Mouse (Mus musculus) kidney, adult 8-10 months (tissue): ENCODE measurements around the gene Nipal3.
A peak's percentile ranks its signal among the peaks of the same experiment; 100 is the strongest.

Source experiments
- DNase-seq, 2 experiments: peaks; one replicate each; pipeline ENCODE4 v3.0.0; 2022

Gene Nipal3

GRCm38 (mm10) chr4:135501587-135501986, 6.7 kb upstream of the Nipal3 start:
- no peak for DNase-seq

- no peak for DNase-seq
Measured at GRCm38 (mm10) chr4:135499831-135500230, 5.0 kb upstream of the Nipal3 start.

DNA sequence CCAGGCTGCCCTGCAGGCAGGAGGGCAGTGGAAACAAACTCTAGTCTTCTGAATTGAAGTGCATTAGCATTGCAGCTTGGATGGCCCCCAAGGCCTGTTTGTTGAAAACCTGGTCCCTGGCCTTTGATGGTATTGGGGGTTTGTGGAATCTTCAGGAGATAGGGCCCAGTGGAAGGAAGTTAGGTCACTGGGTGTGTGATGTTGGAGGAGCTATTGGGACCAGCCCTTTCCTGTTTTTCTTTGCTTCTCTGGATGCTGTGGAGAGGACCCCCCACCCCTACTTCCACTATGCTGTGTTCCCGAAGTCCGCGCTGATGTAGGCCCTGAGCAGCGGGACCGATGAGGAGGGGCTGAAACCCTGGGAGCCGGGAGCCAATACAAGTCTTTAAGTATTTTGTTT, 3.3 kb upstream of the Nipal3 start:
- DNase-seq, result no peak

DNA sequence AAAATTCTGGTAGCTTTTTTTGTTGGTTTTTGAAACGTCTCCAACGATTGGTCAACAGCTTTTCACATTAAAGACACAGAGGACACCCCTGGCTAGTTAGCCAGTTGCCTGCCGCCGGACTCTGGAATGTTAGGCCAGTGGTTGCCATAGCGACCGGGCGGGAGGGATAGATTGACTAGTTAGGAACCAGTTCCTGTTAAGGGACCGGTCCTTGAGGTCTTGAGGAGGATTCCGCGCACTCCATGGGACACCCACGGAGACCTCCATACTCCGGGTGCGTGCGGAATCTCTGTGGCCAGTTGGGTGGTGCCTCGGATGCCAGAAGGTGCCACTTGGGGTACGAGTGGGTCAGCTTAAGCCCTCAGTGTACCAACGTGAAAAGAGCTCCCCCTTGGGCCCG, 972 bp upstream of the Nipal3 start:
- DNase-seq, result peak; percentile 90 to 91

- DNase-seq, result no peak
Measured at GRCm38 (mm10) chr4:135495397-135495791, 556 bp upstream of the Nipal3 start.

GRCm38 (mm10) chr4:135493691-135494520, 932 bp downstream of the Nipal3 start:
- DNase-seq, result peak; percentile 36 to 42

DNA sequence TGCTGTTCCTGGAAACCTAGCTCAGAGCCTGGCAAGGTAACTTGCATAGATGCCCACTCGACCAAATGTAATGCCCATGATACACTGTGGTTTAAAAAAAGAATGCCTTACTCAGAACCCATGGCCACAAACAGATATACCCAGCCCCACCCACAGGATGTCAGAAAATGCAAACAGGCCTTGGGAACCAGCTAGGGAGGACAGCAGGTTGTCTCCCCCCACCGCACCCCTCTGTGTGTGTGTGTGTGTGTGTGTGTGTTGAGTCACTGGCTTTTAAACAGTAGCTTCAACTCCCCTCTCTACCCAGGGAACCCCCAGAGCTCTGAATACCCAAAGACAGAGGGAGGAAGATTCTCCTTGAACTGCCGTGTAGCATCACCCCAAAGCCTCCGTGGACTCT, 1.6 kb downstream of the Nipal3 start:
- no peak for DNase-seq

GRCm38 (mm10) chr4:135489256-135489655, 5.6 kb downstream of the Nipal3 start:
- no peak for DNase-seq

DNA sequence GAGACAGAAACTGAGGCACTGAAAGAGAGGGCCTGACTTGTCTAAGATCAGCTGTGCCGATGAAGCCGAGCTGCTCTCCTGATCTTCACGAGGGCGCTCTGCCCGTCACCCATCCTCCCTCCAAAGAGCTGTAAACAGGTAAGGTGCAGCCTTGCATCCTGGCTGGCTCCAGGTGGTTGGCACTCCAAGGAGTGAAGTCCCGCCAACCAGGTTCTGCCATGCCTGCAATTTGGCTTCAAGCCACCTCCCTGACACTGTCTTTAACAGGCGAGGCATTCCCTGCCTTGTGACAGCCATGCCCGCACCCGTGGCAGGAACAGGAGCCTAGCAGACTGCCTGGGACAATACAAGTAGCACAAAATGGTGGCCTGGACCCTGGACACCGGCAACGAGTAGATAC, 8.5 kb downstream of the Nipal3 start:
- peak; percentile 28 to 33 for DNase-seq

GRCm38 (mm10) chr4:135485086-135485485, 9.8 kb downstream of the Nipal3 start:
- DNase-seq, result no peak

DNA sequence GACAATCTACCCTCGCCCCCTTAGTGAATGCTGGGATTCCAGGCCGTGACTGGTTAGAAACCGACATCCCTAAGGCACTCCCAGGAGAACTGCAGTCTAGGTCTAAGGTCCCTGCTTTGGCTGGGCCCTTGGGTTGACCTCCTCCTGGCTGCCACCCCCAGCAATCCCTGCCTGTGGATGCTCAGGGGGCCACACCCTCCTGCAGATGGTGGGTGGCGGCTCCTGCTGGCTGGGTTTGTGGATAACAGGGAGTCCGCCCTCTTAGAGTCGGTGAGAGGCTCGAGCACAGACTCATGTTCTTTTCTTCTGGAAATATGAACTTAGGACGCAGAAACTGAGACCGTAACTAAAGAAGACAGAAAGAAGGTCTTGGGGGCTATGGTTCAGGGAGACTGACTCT, 14.5 kb downstream of the Nipal3 start:
- no peak for DNase-seq

- no peak for DNase-seq
Measured at GRCm38 (mm10) chr4:135477851-135478250, 17.0 kb downstream of the Nipal3 start.

DNA sequence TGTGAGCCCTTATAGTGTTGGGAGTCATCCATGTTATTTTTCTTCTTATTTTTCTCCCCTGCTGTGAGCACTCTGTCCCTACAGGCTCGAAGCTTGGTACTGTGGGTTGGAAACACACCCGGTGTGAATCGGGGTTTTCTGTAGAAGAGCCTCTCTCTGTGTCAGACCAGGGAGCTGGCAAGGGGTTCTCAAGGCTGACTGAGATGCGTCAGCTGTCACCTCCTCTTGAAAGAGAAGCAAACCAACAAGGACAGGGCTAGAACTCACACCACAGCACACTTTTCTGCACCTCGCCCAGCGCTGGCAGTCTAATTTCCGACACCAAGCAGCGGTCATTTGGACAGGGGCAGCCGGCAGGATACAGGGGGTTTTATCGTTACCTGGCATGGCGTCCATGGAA, 31.4 kb downstream of the Nipal3 start:
- DNase-seq, result no peak

- DNase-seq, result peak in 1 of 2 experiments; percentile 15
Measured at GRCm38 (mm10) chr4:135453572-135453971, 41.3 kb downstream of the Nipal3 start.

DNA sequence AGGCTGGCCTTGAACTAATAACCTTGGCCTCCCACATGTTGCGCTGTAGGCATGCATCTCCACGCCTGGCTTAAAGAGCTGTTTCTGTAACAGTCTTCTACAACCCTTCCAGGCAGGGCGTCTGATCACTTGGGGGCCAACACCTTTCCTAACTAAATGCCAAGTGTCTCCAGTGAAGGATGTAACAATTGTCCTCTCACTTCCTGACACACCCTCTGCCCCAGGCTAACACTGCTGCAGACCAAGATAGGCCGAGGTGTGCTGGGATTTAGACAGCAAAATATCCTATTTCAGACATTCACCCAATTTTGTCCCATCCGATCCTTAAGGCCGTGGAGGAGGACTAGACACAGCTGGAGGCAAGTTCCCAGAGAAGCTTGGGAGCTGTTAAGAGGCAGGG, 41.7 kb downstream of the Nipal3 start:
- peak; percentile 15 to 44 for DNase-seq

DNA sequence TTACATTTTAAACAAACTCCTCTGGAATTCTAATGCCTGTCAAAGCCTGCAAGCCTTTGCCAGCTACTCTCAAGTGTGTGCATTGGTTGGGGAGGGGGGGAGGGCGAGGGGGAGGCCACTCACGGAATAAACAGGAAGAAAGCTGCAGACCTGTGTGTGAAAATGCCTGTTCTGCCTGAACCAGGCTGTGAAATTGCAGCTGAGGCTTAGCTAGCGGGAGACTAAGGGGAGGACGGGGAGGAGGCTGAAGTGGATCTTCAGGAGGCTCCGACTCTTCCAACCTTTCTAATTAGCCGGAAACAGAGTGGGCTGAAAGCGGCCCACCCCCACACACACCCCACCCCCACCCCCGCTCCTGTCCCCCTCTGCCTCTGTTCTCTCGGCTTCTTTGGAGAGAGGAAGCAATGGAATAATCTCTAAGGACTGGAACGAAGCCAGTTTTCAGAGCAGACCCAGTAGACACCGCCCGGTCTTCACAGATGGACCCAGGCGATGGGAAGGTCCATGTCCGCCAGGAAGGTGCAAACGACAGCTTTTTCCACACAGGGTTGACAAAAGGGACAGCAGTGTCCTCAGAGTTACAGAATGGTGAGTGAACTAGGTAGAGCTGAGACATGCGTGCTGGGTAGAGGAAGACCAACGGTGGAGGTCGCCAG, 43.4 kb downstream of the Nipal3 start:
- DNase-seq, result no peak

DNA sequence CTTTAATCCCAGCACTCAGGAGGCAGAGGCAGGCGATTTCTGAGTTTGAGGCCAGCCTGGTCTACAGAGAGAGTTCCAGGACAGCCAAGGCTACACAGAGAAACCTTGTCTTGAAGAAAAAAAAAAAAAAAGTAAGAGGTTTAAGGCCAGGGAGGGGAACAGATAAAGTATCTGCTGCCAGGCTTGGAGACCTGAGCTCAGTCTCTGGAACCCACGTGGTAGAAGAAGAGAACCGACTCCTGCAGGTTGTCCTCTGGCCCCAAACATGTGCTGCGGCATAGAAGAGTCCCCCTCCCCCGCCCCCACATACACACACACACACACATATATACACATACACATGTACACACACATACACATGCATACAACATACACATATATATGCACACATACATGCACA, 52.4 kb downstream of the Nipal3 start:
- DNase-seq, result no peak

- peak in 1 of 2 experiments; percentile 22 for DNase-seq
Measured at GRCm38 (mm10) chr4:135439904-135440522, 54.8 kb downstream of the Nipal3 start.

DNA sequence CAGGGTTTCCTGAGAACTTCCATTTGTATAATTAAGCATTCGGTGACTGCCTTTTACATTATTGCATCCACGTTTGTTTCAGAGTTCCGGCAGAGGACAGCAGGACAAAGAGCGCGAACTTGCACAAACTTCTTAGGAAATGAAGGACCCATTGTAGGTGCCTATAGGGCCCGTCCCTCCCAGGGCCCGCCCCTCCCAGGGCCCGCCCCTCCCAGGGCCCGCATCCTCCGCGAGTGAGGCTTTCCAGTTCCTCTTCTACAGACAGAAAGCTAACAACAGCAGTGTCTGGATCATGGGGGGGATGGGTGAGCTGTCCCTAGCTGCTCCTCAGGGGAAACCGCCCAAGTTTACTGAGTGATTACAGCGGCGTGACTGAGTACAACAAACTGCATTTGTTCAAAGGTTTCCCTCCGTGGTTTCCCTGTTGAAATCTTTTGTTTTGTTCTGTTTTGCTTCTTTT, 55.6 kb downstream of the Nipal3 start:
- DNase-seq, result peak; percentile 45 to 46

- DNase-seq, result no peak
Measured at GRCm38 (mm10) chr4:135437924-135438323, 56.9 kb downstream of the Nipal3 start.

- peak; percentile 46 to 52 for DNase-seq
Measured at GRCm38 (mm10) chr4:135436291-135436690, 58.5 kb downstream of the Nipal3 start.

DNA sequence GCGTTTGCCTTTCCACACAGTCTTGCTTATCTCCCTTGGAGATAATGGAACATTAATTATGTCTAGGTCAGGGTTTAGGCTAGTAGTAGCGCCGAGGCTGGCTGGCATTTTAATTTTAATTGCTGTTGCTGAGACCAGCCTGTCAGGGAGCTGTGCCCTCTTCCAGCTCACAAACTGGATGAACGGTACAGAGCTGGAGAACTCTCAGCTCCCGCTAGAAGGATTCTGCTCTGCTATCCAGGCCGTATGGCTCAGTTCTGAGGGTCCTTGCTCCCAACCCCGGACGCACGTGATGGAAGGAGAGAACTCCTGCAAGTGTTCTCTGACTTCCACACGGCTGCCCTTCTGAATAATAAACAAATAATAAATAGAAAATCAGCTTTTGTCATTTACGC, 60.4 kb downstream of the Nipal3 start:
- DNase-seq, result no peak

GRCm38 (mm10) chr4:135433443-135434394, 61.1 kb downstream of the Nipal3 start, which contains the start of gene Rcan3:
Rcan3 (minus strand) TSS chr4:135433853.
- peak; percentile 63 to 65 for DNase-seq
